Mouse (Mus musculus) cerebellum, adult 8-10 months (tissue): ENCODE data around the gene Vmn1r35.
"Not testable (repeated sequence)": the region's sequence is repeated elsewhere in the genome, so short reads cannot be mapped to it uniquely, and the experiment has no call there.

Experiments used
- DNase-seq: peaks from one replicate; pipeline ENCODE4 v3.0.0; 2022

The Vmn1r35 gene

DNA sequence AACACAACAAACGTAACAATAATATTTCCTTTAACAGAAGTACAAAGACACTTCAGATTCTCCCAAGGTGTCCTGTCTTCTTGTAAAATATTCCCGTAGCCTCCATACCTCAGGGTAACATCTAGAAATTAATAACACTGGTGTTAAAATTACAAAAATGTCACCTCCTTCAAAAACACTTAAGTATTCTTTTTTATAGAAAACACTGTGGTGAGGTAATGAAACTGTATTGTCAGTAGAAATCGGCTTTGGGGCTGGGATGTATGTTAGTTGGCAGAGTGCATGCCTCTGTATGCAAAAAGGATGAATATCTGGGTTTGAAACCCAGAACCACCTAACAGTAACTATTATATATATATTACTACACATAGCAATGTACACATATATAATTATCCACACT is at the start of gene Vmn1r35:
TSS of gene Vmn1r35 (minus strand) at position 101 of the 400 bp plus-strand sequence.
- DNase-seq, result no peak

DNA sequence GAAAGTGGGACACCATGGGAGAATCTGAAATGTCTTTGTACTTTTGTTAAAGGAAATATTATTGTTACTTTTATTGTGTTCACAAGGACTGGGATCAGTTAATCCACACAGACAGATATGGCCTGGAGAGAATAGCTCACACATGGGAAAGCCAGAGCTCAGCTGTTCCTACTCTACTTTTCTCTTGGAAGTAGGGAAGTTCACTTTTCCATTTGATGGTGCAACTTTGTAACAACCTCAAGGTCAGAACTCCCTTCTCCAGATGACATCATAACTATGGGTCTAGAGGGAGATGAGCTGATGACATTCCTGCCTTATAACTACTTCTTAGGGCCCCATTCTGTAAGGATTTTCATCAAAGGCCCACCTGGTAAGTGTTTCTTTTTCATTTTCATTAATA is 43.4 kb upstream of the Vmn1r35 start, which contains the start of gene Vmn1r37:
TSS of gene Vmn1r37 (plus strand) at position 301 of the 400 bp plus-strand sequence.
- DNase-seq, result not testable (repeated sequence)

- not testable (repeated sequence) for DNase-seq
Measured at GRCm38 (mm10) chr6:66719068-66719467, 33.4 kb upstream of the Vmn1r35 start, which contains the start of gene Vmn1r36. Gene Vmn1r36, minus strand, starts transcription at chr6:66719168.

DNA sequence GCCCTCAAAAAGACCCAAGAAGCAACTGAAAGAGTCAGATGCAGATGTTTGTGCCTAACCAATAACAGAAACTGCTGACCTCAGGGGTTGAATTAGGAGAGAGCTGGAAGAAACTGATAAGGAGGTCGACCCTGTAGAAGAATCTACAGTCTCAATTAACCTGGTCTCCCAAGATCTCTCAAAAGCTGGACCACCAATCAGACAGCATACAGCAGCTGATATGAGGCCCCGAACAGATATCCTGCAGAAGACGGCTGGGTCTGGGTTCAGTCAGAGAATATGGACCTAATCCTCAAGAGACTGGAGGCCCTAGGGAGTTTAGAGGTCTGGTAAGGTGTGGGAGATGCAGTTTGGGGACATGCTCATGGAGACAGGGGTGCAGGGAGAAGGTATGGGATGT is 28.1 kb upstream of the Vmn1r35 start:
- no peak for DNase-seq

DNA sequence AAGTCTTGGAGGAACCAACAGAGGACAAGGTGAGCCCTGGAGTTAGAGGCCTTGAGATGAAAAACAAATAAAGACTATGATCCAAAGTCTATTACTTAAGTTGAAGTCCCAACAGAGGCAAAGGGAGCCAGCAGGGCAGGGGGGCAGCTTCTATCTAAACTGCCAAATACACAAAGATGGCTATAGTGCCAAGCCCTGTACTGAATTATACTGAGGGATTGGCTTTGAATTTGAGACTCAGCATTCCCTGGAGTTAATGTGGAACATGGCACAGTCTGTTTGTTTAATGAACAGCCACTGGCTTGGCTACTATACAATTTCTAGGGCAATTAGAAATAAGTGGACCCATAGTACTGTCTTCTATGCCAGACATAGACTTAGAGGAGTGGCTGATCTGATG is 23.2 kb upstream of the Vmn1r35 start:
- DNase-seq, result no peak

DNA sequence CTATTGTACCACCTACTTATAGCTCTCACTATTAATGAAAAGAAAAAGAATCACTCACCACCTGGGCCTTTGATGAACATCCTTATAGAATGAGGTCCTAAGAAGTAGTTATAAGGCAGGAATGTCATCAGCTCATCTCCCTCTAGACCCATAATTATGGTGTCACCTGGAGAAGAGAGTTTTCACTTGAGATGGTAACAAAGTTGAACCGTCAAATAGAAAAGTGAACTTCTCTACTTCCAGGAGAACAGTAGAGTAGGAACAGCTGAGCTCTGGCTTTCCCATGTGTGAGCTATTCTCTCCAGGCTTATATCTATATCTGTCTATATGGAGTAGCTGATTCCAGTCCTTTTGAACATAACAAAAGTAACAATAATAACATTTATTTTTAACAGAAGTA is 41.9 kb downstream of the Vmn1r35 start, which contains the start of gene Vmn1r34:
TSS of gene Vmn1r34 (minus strand) at position 101 of the 400 bp plus-strand sequence.
- no peak for DNase-seq
